Mouse (Mus musculus): ENCODE measurements around the gene Gtpbp6. TPM values are rescaled to one million over a fixed set of nuclear protein-coding genes. Genes with fewer than 3 reads are reported as not detected.
"Not testable (repeated sequence)": the region's sequence is repeated elsewhere in the genome, so short reads cannot be mapped to it uniquely, and the experiment has no call there.

Gene Gtpbp6
- 32.0 and 36.8 TPM in 2 replicates for polyA plus RNA-seq (2015; fragmentation: Nextera tagmentation; extraction: Ambion mirVana)

- peak; percentile 97 for DNase-seq (ENCODE audit: low spot score)
Observed at GRCm38 (mm10) chr5:110107581-110108304, at the start of gene Gtpbp6. TSS of gene Gtpbp6 (minus strand) at chr5:110108197.

GRCm38 (mm10) chr5:110143007-110143406 is 35.0 kb upstream of the Gtpbp6 start:
- peak; percentile 24 for DNase-seq (ENCODE audit: low spot score)

GRCm38 (mm10) chr5:110142309-110142708 is 34.3 kb upstream of the Gtpbp6 start:
- no peak for DNase-seq (ENCODE audit: low spot score)

- no peak for DNase-seq (ENCODE audit: low spot score)
Observed at GRCm38 (mm10) chr5:110140424-110140823, 32.4 kb upstream of the Gtpbp6 start.

- DNase-seq (ENCODE audit: low spot score), result no peak
Observed at GRCm38 (mm10) chr5:110139325-110139724, 31.3 kb upstream of the Gtpbp6 start.

GRCm38 (mm10) chr5:110137816-110138215 is 29.8 kb upstream of the Gtpbp6 start:
- DNase-seq (ENCODE audit: low spot score), result no peak

- DNase-seq (ENCODE audit: low spot score), result no peak
Observed at GRCm38 (mm10) chr5:110136087-110136464, 28.1 kb upstream of the Gtpbp6 start.

- DNase-seq (ENCODE audit: low spot score), result peak; percentile 99
Observed at GRCm38 (mm10) chr5:110135293-110136086, 27.5 kb upstream of the Gtpbp6 start, which contains the start of gene Chfr. TSS of gene Chfr (plus strand) at chr5:110135842.

GRCm38 (mm10) chr5:110122380-110122779 is 14.4 kb upstream of the Gtpbp6 start:
- not testable (repeated sequence) for DNase-seq (ENCODE audit: low spot score)

- peak; percentile 91 for DNase-seq (ENCODE audit: low spot score)
Observed at GRCm38 (mm10) chr5:110109991-110110441, 2.0 kb upstream of the Gtpbp6 start, which contains the start of gene Zfp605. TSS of gene Zfp605 (plus strand) at chr5:110110092.

GRCm38 (mm10) chr5:110108305-110108628 is 270 bp upstream of the Gtpbp6 start:
- no peak for DNase-seq (ENCODE audit: low spot score)

- DNase-seq (ENCODE audit: low spot score), result no peak
Observed at GRCm38 (mm10) chr5:110106901-110107564, 964 bp downstream of the Gtpbp6 start.

- no peak for DNase-seq (ENCODE audit: low spot score)
Observed at GRCm38 (mm10) chr5:110106140-110106871, 1.7 kb downstream of the Gtpbp6 start.

- no peak for DNase-seq (ENCODE audit: low spot score)
Observed at GRCm38 (mm10) chr5:110104616-110105380, 3.2 kb downstream of the Gtpbp6 start.

GRCm38 (mm10) chr5:110103901-110104615 is 3.9 kb downstream of the Gtpbp6 start:
- no peak for DNase-seq (ENCODE audit: low spot score)

GRCm38 (mm10) chr5:110102853-110103625 is 5.0 kb downstream of the Gtpbp6 start:
- DNase-seq (ENCODE audit: low spot score), result no peak

- DNase-seq (ENCODE audit: low spot score), result no peak
Observed at GRCm38 (mm10) chr5:110102429-110102828, 5.6 kb downstream of the Gtpbp6 start.

- DNase-seq (ENCODE audit: low spot score), result peak; percentile 34
Observed at GRCm38 (mm10) chr5:110101716-110102347, 6.2 kb downstream of the Gtpbp6 start.

All from thymus, postnatal 0 days (tissue).